Mouse (Mus musculus): ENCODE measurements around the gene Ncf1.

The Ncf1 gene

DNA sequence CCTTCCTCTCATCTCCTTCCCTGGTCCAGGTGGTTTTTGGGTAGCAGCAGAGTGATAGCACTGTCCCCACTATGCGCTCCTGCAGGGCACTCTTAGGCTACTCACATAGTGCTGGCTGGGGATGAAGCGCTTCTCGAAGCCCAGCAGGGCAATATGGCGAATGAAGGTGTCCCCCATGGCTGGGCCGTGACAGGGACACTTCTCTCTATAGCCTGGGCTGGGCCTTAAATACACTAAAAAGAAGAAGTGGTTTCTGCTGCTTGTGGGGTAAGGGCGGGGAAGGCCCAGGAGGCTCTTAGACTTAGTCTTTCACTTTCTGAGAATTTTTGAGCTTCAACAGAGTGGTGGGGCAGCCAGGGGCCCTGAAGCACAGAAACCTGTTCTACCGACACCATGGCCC is at the start of gene Ncf1:
TSS of gene Ncf1 (minus strand) at position 235 of the 400 bp plus-strand sequence.
- DNase-seq (ENCODE audit: low read depth): peak; percentile 85

DNA sequence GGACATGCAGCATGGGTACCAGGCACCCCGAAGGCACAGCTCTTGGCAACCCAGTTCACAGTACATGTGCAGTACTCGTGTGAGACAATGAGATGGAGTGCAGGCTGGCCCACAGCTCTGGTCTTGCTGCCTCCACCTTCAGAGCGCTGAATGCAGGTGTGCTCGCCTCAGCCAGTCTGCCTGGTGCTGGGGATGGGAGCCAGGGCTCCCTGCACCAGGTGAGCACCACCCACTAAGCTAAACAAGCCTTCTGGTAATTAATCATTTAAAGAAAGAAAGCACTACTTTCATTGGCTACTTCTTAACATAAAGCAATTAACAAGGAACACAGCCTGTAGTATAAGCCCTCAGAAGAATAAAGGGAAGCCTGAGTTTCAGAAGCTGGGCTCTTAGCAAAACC is 47.7 kb upstream of the Ncf1 start:
- no peak for DNase-seq (ENCODE audit: low read depth)

DNA sequence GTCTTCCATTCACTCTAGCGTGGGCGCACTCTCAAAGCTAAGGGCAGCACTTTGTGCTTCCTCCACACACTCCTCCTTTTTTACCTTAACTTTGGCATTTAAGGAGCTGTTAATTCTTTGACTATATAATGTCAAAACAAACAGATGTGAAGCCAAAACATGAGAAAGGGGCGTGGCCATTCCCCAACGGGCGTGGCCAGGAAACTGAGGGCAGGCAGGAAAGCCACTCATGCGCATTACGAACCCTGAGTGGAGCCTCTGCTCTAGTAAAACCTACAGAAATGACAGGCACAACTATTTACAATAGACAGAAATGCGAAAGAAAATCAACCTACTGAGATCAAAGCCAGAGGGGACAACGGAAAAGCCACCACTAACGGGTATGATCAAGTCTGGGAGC is 46.1 kb upstream of the Ncf1 start:
- DNase-seq (ENCODE audit: low read depth): peak; percentile 27

- DNase-seq (ENCODE audit: low read depth): no peak
Measured at GRCm38 (mm10) chr5:134275021-134275420, 45.6 kb upstream of the Ncf1 start.

DNA sequence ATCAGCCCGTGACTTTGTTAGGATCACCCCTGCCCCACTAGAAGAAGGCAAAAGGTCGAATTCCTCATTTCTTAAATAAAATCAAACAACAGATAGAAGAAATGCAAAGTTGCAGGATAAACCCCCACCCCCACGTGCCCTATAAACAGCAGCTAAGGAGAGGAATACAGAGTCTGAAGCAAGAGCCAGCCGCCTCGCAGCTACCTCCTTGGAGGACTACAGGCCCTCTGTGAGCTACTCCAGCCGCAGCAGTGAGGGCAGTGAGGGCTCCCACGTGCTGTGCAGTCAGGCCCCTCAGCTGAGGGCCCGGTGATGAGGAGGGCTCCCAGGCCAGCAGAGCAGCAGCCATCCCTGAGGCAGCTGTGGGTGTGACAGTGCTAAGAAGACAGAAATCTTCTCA is 44.3 kb upstream of the Ncf1 start:
- no peak for DNase-seq (ENCODE audit: low read depth)

- no peak for DNase-seq (ENCODE audit: low read depth)
Measured at GRCm38 (mm10) chr5:134272761-134273160, 43.3 kb upstream of the Ncf1 start.

GRCm38 (mm10) chr5:134271421-134271820 is 42.0 kb upstream of the Ncf1 start:
- no peak for DNase-seq (ENCODE audit: low read depth)

- DNase-seq (ENCODE audit: low read depth): no peak
Measured at GRCm38 (mm10) chr5:134270566-134270965, 41.1 kb upstream of the Ncf1 start.

GRCm38 (mm10) chr5:134269751-134270150 is 40.3 kb upstream of the Ncf1 start:
- peak; percentile 94 for DNase-seq (ENCODE audit: low read depth)

GRCm38 (mm10) chr5:134268751-134269150 is 39.3 kb upstream of the Ncf1 start:
- DNase-seq (ENCODE audit: low read depth): no peak

- DNase-seq (ENCODE audit: low read depth): peak; percentile 60
Measured at GRCm38 (mm10) chr5:134266404-134266803, 37.0 kb upstream of the Ncf1 start.

DNA sequence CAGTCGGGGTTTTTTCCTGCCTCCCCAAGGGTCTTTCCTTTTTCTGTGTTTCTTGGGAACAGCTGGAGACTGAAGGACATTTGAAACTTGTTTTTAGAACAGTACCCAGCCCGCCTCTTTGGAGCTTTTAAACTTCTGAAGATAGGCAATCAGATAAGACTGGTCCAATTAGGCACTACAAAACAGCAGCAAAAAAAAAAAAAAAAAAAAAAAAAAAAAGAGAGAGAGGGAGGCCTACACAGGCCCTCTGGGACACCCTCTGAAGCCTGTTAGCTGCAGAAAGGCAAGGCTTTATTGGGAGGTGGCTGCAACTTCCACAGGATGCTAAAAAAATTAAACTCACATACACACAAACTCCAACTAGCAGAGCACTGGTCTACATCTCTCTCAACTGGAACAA is 36.5 kb upstream of the Ncf1 start:
- no peak for DNase-seq (ENCODE audit: low read depth)

DNA sequence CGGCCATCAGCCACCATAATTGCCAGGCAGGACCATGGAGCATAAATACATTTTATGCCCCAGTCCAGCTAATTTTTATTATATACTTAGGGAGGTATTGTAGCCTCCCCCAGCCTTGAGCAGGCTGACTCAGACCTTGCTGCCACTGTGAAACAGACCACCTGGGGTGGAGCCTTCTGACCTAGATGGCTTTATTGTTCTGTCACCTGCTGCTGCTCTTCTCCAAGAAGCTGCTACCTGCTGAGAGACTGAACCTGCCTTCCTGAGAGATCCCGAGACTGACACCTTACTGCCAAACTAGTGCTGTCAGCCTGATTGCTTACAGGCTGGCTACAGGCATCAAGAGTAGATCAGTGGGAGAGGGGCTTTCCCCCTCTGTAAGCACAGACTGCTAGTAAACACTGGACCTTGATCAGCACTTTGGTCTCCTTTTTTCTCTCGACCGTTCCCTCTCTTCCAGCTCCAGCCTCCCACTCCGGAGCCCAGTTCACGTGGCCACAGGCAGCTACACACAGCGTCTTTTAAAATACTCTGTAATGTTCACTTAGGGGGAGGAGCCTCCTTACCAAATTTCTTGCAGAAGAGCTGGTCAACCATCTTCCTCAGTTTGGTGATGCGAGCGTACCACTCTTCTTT is 30.7 kb upstream of the Ncf1 start:
- no peak for DNase-seq (ENCODE audit: low read depth)

- DNase-seq (ENCODE audit: low read depth): no peak
Measured at GRCm38 (mm10) chr5:134258934-134259333, 29.5 kb upstream of the Ncf1 start.

DNA sequence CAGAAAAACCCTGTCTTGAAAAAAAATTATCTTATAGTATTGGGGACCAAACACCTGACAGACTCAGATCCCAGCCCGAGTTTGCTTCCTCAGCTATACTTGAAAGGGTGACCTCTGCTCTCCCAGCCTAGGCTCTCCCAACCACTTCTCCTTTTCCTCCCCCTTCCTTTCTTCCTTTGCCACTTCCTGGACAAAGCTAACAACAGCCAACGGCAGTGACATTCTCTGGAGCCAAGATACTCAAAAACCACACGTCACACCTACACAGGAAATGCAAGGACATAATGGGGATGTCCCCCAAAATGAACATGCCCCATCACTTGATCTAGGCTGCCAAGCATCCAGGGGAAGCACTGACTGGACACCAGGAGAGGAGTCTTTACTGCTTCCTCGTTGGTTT is 29.0 kb upstream of the Ncf1 start:
- peak; percentile 81 for DNase-seq (ENCODE audit: low read depth)

GRCm38 (mm10) chr5:134257349-134258031 is 28.1 kb upstream of the Ncf1 start:
- DNase-seq (ENCODE audit: low read depth): peak; percentile 58

GRCm38 (mm10) chr5:134255294-134255693 is 25.9 kb upstream of the Ncf1 start:
- no peak for DNase-seq (ENCODE audit: low read depth)

GRCm38 (mm10) chr5:134253806-134254205 is 24.4 kb upstream of the Ncf1 start:
- peak; percentile 51 for DNase-seq (ENCODE audit: low read depth)

- DNase-seq (ENCODE audit: low read depth): no peak
Measured at GRCm38 (mm10) chr5:134251083-134251482, 21.7 kb upstream of the Ncf1 start.

DNA sequence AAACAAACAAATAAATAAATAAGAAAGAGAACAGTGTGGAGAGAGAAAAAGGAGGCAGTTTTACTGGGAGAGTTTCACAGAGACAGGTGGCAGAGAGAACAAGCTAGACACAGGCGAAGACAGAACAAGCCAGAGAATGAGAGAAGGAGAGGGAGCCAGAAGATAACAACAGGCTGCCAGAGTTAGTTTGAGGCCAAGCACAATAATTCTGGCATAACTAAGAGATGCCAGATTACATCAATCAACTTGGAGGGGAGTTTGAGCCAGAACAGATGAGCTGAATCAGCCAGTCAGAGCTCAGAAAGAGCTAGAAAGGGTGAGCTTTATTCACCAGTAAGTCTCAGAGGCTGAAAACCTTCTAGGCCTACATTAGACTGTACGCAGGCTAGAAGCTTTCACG is 21.2 kb upstream of the Ncf1 start:
- DNase-seq (ENCODE audit: low read depth): no peak

DNA sequence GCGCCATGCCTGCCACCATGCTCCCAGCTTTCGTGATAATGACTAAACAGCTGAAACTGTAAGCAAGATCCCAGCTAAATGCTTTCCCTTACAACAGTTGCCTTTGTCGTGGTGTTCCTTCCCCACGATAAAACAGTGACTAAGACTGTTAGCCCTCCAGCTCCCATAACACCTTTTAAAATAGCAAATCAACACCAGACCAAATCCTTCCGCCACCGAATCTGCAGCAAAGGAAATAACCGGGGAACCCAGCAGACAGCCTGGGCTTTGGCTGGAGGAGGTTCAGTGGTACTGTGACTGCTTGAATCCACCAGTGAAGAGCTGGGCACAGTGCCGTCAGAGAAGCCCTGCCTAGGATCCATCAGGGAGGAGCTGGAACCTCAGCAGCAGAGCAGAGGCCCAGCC is 19.8 kb upstream of the Ncf1 start:
- no peak for DNase-seq (ENCODE audit: low read depth)

DNA sequence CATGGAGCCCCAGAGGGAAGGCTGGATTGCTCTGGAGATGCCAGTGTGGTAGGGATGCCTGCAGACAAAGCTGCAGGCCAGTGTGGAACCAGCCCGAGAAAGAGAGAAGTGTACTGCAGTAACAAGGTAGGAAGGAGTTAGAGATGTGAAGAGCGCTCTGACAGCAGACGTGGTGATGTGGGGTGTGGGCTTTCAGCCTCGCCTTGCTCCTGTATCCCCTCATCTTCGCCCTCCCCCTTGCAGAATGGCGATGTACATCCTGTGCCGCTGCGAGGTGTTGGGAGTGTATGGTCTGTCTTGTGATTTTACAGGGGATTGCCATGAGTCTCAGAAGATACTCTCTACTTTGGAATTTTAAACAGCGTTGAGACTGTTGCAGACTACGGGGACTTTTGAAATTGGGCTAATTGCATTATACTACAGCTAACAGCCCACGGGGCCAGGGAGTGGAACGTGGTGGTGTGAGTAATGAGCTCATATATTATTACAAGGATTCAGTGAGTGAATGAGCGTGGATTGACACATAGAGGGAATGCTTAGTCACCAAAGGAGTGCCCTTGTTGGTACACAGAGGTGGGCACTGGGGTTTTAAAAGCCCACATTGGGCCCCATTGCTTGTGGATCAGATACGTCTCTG is 19.3 kb upstream of the Ncf1 start:
- DNase-seq (ENCODE audit: low read depth): no peak

- no peak for DNase-seq (ENCODE audit: low read depth)
Measured at GRCm38 (mm10) chr5:134246146-134246545, 16.7 kb upstream of the Ncf1 start.
